Comparison of ENCODE assay signal across 30 mouse cellular contexts in genomic region chr9:14753947-14754346, GRCm38 (mm10). TPM values are rescaled to one million over a fixed set of nuclear protein-coding genes. Genes with fewer than 3 reads are reported as not detected.
"Had no signal": no experiment of that assay in that cellular context is flagged by ENCODE, and none has a peak within 500 bp of the region (broad histone marks: within the 10 kb centered on the region; RNA-seq: fewer than 3 reads in every experiment).

No protein-coding gene starts in this region.

- H3K27ac ChIP-seq: heart, adult 2 months; heart, embryonic 10.5 days; hindbrain, embryonic 10.5 days; hindbrain, embryonic 12.5 days; hindbrain, embryonic 14.5 days; kidney, embryonic 15.5 days; kidney, postnatal 0 days; limb, embryonic 13.5 days; limb, embryonic 15.5 days had no signal

- H3K9me3 ChIP-seq: heart, embryonic 10.5 days; heart, embryonic 12.5 days; hindbrain, embryonic 10.5 days; hindbrain, embryonic 12.5 days; kidney, embryonic 15.5 days; limb, embryonic 13.5 days; limb, embryonic 15.5 days had no signal

- DNase-seq: forebrain, postnatal 0 days; gastrocnemius, postnatal 14 days; gastrocnemius, postnatal 36 days; heart, adult 11 months; heart, adult 2 months; heart, postnatal 10 days; heart, postnatal 4 days; kidney, adult 11 months; kidney, adult 2 months; kidney, adult 9 months; kidney, postnatal 14 days; kidney, postnatal 36 days; layer of hippocampus, adult 9-11 months; layer of hippocampus, postnatal 36 days; left cerebral cortex, postnatal 4 days had no signal

- H3K4me3 ChIP-seq: heart, adult 2 months; heart, embryonic 10.5 days; heart, embryonic 12.5 days; hindbrain, embryonic 10.5 days; hindbrain, embryonic 12.5 days; kidney, embryonic 15.5 days; limb, embryonic 13.5 days; limb, embryonic 15.5 days had no signal

- H3K36me3 ChIP-seq: heart, embryonic 10.5 days; heart, embryonic 12.5 days; hindbrain, embryonic 10.5 days; hindbrain, embryonic 12.5 days; kidney, embryonic 15.5 days; limb, embryonic 13.5 days; limb, embryonic 15.5 days had no signal

- H3K27me3 ChIP-seq: limb, embryonic 15.5 days had no signal

- ATAC-seq: forebrain, postnatal 0 days; hindbrain, embryonic 16.5 days; inflammation-experienced regulatory T-cells, adult 6 months had no signal

- H3K9ac ChIP-seq: forebrain, postnatal 0 days; heart, embryonic 12.5 days; hindbrain, embryonic 12.5 days; hindbrain, embryonic 14.5 days; kidney, embryonic 15.5 days; limb, embryonic 13.5 days; limb, embryonic 15.5 days had no signal

- H3K4me2 ChIP-seq: heart, embryonic 12.5 days; hindbrain, embryonic 12.5 days; hindbrain, embryonic 14.5 days; kidney, embryonic 15.5 days; limb, embryonic 13.5 days; limb, embryonic 15.5 days had no signal

RNA-seq across cellular contexts. Expression of gene Fut4, which starts 1.8 kb away (rescaled TPM):
- polyA plus RNA-seq: inflammation-experienced regulatory T-cells, adult 6 months had no signal

RNA-seq across cellular contexts. Expression of gene Piwil4, which starts 13.4 kb away (rescaled TPM):
- polyA plus RNA-seq: heart, adult 2 months; heart, embryonic 10.5 days; limb, embryonic 13.5 days; liver, adult 2 months had no signal

RNA-seq across cellular contexts. Expression of gene 1700012B09Rik, which starts 16.9 kb away (rescaled TPM):
- polyA plus RNA-seq: heart, adult 2 months; heart, embryonic 10.5 days; heart, embryonic 12.5 days; heart, embryonic 14.5 days; inflammation-experienced regulatory T-cells, adult 6 months; kidney, adult 2 months; kidney, embryonic 15.5 days; kidney, postnatal 0 days; large intestine, adult 2 months; limb, embryonic 11.5 days; limb, embryonic 15.5 days; liver, adult 2 months had no signal
